Mouse (Mus musculus) erythroblast, embryonic 14.5 days (primary cell): ENCODE measurements at regions not wholly inside any gene's neighbourhood (a gene's known extent, or its start where the extent isn't known, plus 50 kb on each side); places are given as distances from the start of the nearest gene placed in this dataset.

Source experiments
- GATA1 ChIP-seq: IDR thresholded peaks from 2 replicates; pipeline ENCODE4 v1.6.1; 2012; ENCODE audit warnings: low read length, inconsistent platforms, mixed read lengths
- TAL1 ChIP-seq: IDR thresholded peaks from 3 replicates; pipeline ENCODE4 v1.6.1; 2012; ENCODE audit warnings: low read length, inconsistent platforms, mixed read lengths

DNA sequence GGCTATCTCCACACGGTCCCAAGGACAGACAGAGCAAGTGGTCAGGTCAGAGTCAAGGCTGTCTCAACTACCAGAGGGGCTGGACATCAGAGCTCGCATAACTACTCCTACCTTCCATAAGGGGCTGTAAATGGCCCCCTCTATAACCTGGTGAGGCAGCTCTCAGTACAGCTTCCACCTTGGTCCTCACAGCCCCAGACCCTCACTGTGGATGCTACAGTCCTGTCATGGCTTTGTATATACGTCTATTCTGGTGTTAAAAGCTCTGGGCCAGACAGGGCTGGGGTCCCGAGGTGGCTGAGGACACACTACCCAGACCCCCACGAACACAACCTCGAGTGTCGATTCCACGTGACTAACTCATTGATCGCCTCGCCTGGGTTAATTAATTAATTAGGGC, 94.0 kb upstream of the Nkx1-1 start:
- TF ChIP-seq GATA1 (no peak), TAL1 (no peak)
